Mouse (Mus musculus) spleen, adult 2 months (tissue): ENCODE data around the gene Lhx1. TPM values are rescaled to one million over a fixed set of nuclear protein-coding genes. Genes with fewer than 3 reads are reported as not detected.

Experiments
- DNase-seq, 2 experiments: peaks; one replicate each; pipeline versions ENCODE4 v3.0.0 to v3.0.0-alpha.2; 2012 to 2021; ENCODE audit warnings: low spot score in 2 of 2, low read depth in 1 of 2
- H3K27ac ChIP-seq: fragments of 200-500 bp; 2 replicates; pipeline ENCODE4 v1.5.1; 2012; ENCODE audit warnings: low read length, inconsistent platforms; ENCODE audit not compliant: insufficient read depth
- H3K27me3 ChIP-seq: fragments of 200-500 bp; 2 replicates; pipeline ENCODE4 v1.6.1; 2012; ENCODE audit warnings: mild to moderate bottlenecking, moderate library complexity, low read length, inconsistent platforms; ENCODE audit not compliant: control insufficient read depth, insufficient read depth
- H3K36me3 ChIP-seq: fragments of 200-500 bp; 2 replicates; pipeline ENCODE4 v1.6.1; 2012; ENCODE audit warnings: mild to moderate bottlenecking, low read length, inconsistent platforms; ENCODE audit not compliant: control insufficient read depth, insufficient read depth
- H3K4me1 ChIP-seq: fragments of 200-500 bp; 2 replicates; pipeline ENCODE4 v1.6.1; 2011; ENCODE audit warnings: inconsistent platforms; ENCODE audit not compliant: control insufficient read depth, insufficient read depth, insufficient read length
- H3K4me3 ChIP-seq: fragments of 200-500 bp; 2 replicates; pipeline ENCODE4 v1.5.1; 2011; ENCODE audit warnings: mild to moderate bottlenecking, inconsistent platforms; ENCODE audit not compliant: insufficient read depth, insufficient read length; ENCODE audit errors: extremely low read depth
- CTCF ChIP-seq: fragments of 200-500 bp; IDR thresholded peaks from 2 replicates; pipeline ENCODE4 v1.5.1; 2011; ENCODE audit warnings: mild to moderate bottlenecking, inconsistent platforms; ENCODE audit not compliant: insufficient read depth, insufficient read length, insufficient replicate concordance; ENCODE audit errors: extremely low read depth
- POLR2A ChIP-seq: fragments of 200-500 bp; IDR thresholded peaks from 2 replicates; pipeline ENCODE4 v1.6.1; 2011; ENCODE audit warnings: low read depth, low read length, inconsistent platforms
- WGBS: fragments of 180-500 bp; shearing (Covaris S2); methylation state at CpG from one replicate; pipeline ENCODE4 v1.1.7; 2018; 5-methylcytosine and 5-hydroxymethylcytosine counted together
- polyA plus RNA-seq: library from polyadenylated mRNA; depleted of rRNA; stranded (reverse); fragments of >200 nt; gene quantifications from 2 replicates; pipeline ENCODE4 v1.2.3, GENCODE M21; 2012

Gene Lhx1
- polyA plus RNA-seq, 1 experiment = not detected

DNA sequence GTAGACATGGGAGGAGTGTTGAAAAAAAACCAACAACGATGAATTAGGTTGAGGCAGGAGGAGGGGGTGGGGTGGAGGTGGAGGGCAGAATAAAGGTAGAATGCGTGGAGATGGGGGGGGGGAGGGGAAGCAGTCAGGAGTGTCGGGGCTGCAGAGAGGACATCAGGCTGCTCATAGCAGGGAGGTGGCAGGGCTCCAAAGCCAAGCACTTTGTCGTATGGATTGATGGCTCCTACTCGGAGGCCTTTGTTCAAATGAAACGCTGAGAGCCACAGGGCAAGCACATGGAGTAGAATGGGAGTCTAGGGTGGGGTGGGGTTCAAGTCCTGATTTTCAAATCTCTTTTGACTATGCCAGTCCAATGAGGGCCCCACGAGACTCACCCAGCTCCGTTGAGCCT, 41.4 kb upstream of the Lhx1 start:
- no peaks in the 10 kb centered on the region for H3K4me1 ChIP-seq
- WGBS = 60% methylated on average over 8 of the region's 8 CpGs
- no peaks in the 10 kb centered on the region for H3K36me3 ChIP-seq
- DNase-seq = no peak
- H3K4me3 ChIP-seq = no peak overlapping the region
- no peaks in the 10 kb centered on the region for H3K27me3 ChIP-seq
- no peak for TF ChIP-seq POLR2A
- TF ChIP-seq CTCF = no peak
- no peak overlapping the region for H3K27ac ChIP-seq

DNA sequence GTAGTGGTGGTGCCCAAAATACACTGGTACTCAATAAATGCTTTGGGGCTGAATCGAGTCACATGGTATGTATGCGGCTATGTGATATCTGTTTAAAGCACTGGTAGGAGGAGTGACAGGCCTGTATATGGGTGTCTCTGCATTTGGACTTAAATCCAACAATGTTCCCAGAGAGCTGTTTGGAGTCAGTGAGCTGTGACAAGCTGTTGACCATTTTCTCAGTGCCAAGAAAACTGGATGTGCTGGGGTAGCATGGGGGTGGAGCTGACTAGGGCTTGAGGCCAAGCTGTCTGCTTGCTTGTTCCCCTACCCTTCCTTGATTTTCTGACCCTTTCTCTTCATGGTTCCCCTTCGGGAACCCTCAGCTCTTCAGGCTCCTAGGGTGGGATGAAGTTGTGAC, 39.9 kb upstream of the Lhx1 start:
- no peak for DNase-seq
- no peaks in the 10 kb centered on the region for H3K27me3 ChIP-seq
- no peaks in the 10 kb centered on the region for H3K36me3 ChIP-seq
- no peaks in the 10 kb centered on the region for H3K4me1 ChIP-seq
- TF ChIP-seq POLR2A = no peak
- TF ChIP-seq CTCF = no peak
- H3K27ac ChIP-seq = no peak overlapping the region
- no peak overlapping the region for H3K4me3 ChIP-seq
- 76% methylated on average over 3 of the region's 3 CpGs for WGBS

DNA sequence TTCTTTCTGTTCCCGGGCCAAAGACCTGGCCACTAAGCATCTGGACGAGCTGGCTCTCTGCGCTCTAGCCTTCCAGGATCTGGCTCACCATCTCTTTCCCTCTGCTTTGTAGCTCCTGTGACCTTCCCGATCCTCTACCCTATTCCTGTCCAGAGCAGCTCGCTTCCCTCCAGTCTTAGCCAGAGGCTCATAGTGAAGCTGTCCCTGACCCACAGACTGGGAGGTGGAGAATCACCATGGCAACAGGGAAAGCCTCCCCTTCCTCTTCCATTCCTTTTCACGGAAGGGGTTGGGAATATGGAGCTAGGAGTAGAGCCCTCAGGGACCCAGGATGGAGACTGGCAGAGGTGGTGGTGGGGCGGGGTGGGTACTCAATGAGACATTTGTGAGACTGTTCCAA, 38.0 kb upstream of the Lhx1 start:
- H3K27ac ChIP-seq = no peak overlapping the region
- 69% methylated on average over 7 of the region's 7 CpGs for whole genome bisulfite sequencing
- no peak for DNase-seq
- H3K4me3 ChIP-seq = no peak overlapping the region
- no peaks in the 10 kb centered on the region for H3K27me3 ChIP-seq
- H3K36me3 ChIP-seq = no peaks in the 10 kb centered on the region
- no peak for TF ChIP-seq CTCF
- no peak for TF ChIP-seq POLR2A
- no peaks in the 10 kb centered on the region for H3K4me1 ChIP-seq

DNA sequence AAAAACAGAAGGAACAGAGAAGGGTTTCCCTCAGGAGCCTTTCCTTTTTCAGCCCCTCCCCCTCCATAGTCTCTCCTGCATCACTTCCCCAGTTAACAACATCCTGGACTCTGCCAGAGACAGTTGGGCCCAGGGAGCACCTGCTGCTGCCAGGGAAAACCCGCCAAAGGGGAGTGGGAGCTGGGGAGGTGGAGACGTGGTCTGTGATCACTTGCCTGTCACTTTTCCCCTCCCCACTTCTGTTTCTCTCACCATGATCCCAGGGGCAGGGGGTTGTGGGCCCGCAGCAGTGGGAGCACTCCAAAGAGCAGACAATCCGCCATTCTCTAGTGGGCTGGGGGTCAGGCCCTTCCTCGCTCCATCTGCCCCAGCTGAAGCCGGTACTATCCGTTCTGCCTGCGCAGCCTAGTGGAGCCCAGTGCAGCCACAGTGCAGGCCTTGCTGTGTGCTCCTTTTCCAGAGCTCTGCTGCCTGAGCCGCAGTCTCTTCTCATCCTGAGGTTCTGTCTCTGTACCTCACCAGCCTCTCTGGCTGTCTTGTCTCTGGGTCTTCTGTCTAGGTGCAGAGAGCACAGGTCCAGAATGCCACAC, 37.5 kb upstream of the Lhx1 start:
- no peak overlapping the region for H3K27ac ChIP-seq
- no peaks in the 10 kb centered on the region for H3K4me1 ChIP-seq
- WGBS = 48% methylated on average over 9 of the region's 9 CpGs
- TF ChIP-seq POLR2A (no peak), CTCF (no peak)
- H3K4me3 ChIP-seq = no peak overlapping the region
- no peaks in the 10 kb centered on the region for H3K36me3 ChIP-seq
- DNase-seq = no peak
- H3K27me3 ChIP-seq = no peaks in the 10 kb centered on the region

DNA sequence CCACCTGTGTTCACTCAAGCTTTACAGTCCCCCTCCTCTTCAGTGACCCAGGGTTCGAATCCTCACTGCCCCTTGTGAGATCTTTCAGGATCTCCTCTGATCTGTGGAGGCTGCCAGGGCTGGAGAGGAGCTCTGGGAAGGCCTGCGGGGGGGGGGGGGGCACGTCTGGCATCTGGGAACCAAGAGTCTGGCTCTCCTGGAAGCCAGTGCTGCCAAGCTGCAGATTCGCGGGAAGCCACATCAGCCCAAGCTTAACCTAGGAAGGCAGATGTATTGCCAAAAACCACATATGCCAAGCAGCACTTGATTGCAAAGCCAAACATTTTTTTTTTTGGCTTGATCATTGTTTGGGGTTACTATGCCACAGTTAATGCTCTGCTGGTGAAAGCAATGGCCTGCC, 36.2 kb upstream of the Lhx1 start:
- no peak for TF ChIP-seq CTCF
- Histone ChIP-seq H3K4me1 (no peaks in the 10 kb centered on the region), H3K4me3 (no peak overlapping the region), H3K27me3 (no peaks in the 10 kb centered on the region), H3K36me3 (no peaks in the 10 kb centered on the region), H3K27ac (no peak overlapping the region)
- WGBS = 74% methylated on average over 5 of the region's 5 CpGs
- no peak for DNase-seq

DNA sequence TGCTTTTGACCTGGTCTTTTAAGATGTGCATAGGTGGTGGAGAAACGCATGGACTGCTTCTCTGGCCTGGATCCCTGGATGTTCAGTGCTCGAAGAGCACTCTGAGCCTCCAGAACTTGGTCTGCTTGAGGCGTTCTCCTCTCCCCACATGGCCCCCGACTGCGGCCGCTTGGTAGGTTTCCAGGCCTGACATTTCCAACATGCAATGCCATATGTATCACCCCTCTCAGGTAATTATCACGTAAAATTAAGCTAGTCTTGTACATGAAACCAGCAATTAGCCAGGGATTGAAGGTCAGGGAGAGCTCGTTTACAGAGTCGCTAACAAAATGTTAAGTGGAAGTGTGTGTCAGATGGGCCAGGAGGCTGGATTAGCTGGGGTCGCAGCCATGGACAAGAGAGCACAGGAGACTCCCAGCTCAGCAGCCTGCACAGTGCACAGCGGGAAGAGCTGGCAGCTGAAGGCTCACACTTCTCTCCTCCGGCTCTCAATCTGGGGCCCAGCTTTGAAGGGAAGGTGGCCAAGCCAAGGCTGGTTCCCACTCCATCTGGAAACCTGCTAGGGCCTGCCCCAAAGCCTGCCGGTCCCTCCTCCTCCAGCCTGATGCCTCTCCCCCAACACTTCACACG, 28.6 kb upstream of the Lhx1 start:
- 89% methylated on average over 14 of the region's 14 CpGs for WGBS
- no peak for TF ChIP-seq CTCF
- TF ChIP-seq POLR2A = no peak
- no peaks in the 10 kb centered on the region for H3K4me1 ChIP-seq
- DNase-seq = no peak
- H3K36me3 ChIP-seq = no peaks in the 10 kb centered on the region
- H3K27ac ChIP-seq = no peak overlapping the region
- H3K27me3 ChIP-seq = no peaks in the 10 kb centered on the region
- H3K4me3 ChIP-seq = no peak overlapping the region

DNA sequence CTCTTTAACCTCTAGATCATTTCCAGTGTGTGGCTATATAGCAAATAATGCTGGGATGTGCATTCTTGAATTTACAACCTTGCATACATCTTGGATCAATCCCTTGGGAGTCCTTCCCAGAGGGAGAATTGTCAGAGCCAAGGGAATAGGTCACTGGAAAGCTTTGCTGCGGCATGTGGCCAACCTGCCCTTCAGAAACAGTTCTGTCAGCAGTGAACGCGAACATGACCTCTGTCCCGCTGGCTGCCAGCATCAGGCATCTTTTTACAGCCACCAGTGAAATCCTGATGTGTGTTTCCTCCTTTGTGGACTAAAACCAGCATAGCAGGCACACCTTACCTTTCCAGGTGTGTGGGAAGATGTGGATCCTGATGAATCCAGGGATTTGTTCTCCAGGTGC, 26.0 kb upstream of the Lhx1 start:
- Histone ChIP-seq H3K27ac (no peak overlapping the region), H3K4me3 (no peak overlapping the region), H3K4me1 (no peaks in the 10 kb centered on the region), H3K36me3 (no peaks in the 10 kb centered on the region), H3K27me3 (no peaks in the 10 kb centered on the region)
- DNase-seq = no peak
- TF ChIP-seq POLR2A = no peak
- no peak for TF ChIP-seq CTCF
- 85% methylated on average over 4 of the region's 4 CpGs for WGBS
